Mouse (Mus musculus) lung, embryonic 16.5 days (tissue): ENCODE results near the gene Mrpl33. TPM values are rescaled to one million over a fixed set of nuclear protein-coding genes. Genes with fewer than 3 reads are reported as not detected.
A peak's percentile ranks its signal among the peaks of the same experiment; 100 is the strongest.
"Not testable (repeated sequence)": the region's sequence is repeated elsewhere in the genome, so short reads cannot be mapped to it uniquely, and the experiment has no call there.

Experiments
- ATAC-seq: fragments of 200-750 bp; cut with Nextera tagmentation; 2 replicates; pipeline ENCODE4 v1.8.0; 2017; ENCODE audit warnings: low read depth, mild to moderate bottlenecking, moderate library complexity
- H3K27ac ChIP-seq: fragments of 300-500 bp; sonication (generic); 2 replicates; pipeline ENCODE4 v1.5.1; 2014; ENCODE audit warnings: mild to moderate bottlenecking, control low read depth, low read length
- H3K27me3 ChIP-seq: fragments of 300-500 bp; sonication (generic); 2 replicates; pipeline ENCODE4 v1.6.1; 2014; ENCODE audit warnings: low read depth, low read length, mixed read lengths; ENCODE audit not compliant: control insufficient read depth, insufficient read depth
- H3K36me3 ChIP-seq: fragments of 300-500 bp; sonication (generic); 2 replicates; pipeline ENCODE4 v1.6.1; 2014; ENCODE audit warnings: low read length; ENCODE audit not compliant: control insufficient read depth, insufficient read depth
- H3K4me1 ChIP-seq: fragments of 300-500 bp; sonication (generic); replicated peaks from 2 replicates; pipeline ENCODE4 v1.6.1; 2014; ENCODE audit warnings: low read length, mixed read lengths; ENCODE audit not compliant: control insufficient read depth, insufficient read depth
- H3K4me2 ChIP-seq: fragments of 300-500 bp; sonication (generic); 2 replicates; pipeline ENCODE4 v1.6.1; 2014; ENCODE audit warnings: low read depth, low read length, control low read depth
- H3K4me3 ChIP-seq: fragments of 300-500 bp; sonication (generic); 2 replicates; pipeline ENCODE4 v1.5.1; 2014; ENCODE audit warnings: mild to moderate bottlenecking, low read length, control low read depth
- H3K9ac ChIP-seq: fragments of 300-500 bp; sonication (generic); 2 replicates; pipeline ENCODE4 v1.6.1; 2014; ENCODE audit warnings: low read length, control low read depth
- H3K9me3 ChIP-seq: fragments of 300-500 bp; sonication (generic); 2 replicates; pipeline ENCODE4 v1.6.1; 2016; ENCODE audit warnings: low read length; ENCODE audit not compliant: control insufficient read depth
- WGBS: fragments of 180-500 bp; shearing (Covaris S2); extraction: QIAGEN DNeasy Blood & Tissue Kit; methylation state at CpG from one replicate; pipeline ENCODE4 v1.1.7; 2014; 5-methylcytosine and 5-hydroxymethylcytosine counted together
- polyA plus RNA-seq: library from polyadenylated mRNA; unstranded; fragments of >200 nt; fragmentation: Nextera tagmentation; extraction: Ambion mirVana; gene quantifications from 2 replicates; pipeline ENCODE4 v1.2.1, GENCODE M21; 2015

Mrpl33 gene
- polyA plus RNA-seq, 1 experiment from 2014 or later: 307 TPM

GRCm38 (mm10) chr5:31627562-31628526 lies 31.1 kb downstream of the Mrpl33 start:
- H3K4me3 ChIP-seq: no peak overlapping the region
- peaks cover 8% of the 10 kb centered on the region; the same call in 1 of the 2 replicates for H3K36me3 ChIP-seq
- no peaks in the 10 kb centered on the region for H3K9me3 ChIP-seq
- no peak overlapping the region for H3K9ac ChIP-seq
- peaks cover 7% of the 10 kb centered on the region for H3K4me1 ChIP-seq
- no peak overlapping the region for H3K4me2 ChIP-seq
- 70% methylated on average over 9 of the region's 9 CpGs for WGBS
- ATAC-seq: no peak
- H3K27ac ChIP-seq: no peak overlapping the region
- H3K27me3 ChIP-seq: no peaks in the 10 kb centered on the region

- Histone ChIP-seq H3K9me3 (no peaks in the 10 kb centered on the region), H3K9ac (no peak overlapping the region), H3K27ac (no peak overlapping the region), H3K36me3 (peaks cover 4% of the 10 kb centered on the region; the same call in 1 of the 2 replicates), H3K4me3 (no peak overlapping the region), H3K4me1 (peaks cover 7% of the 10 kb centered on the region), H3K27me3 (no peaks in the 10 kb centered on the region), H3K4me2 (no peak overlapping the region)
- WGBS: 83% methylated on average over 8 of the region's 8 CpGs
- ATAC-seq: no peak
These were observed 31.8 kb downstream of the Mrpl33 start for GRCm38 (mm10) chr5:31628555-31628954.

GRCm38 (mm10) chr5:31630064-31630463 lies 33.3 kb downstream of the Mrpl33 start:
- no peaks in the 10 kb centered on the region for H3K27me3 ChIP-seq
- peak overlapping the region; percentile 35; the same call in 1 of the 2 replicates for H3K9ac ChIP-seq
- 38% methylated on average over 5 of the region's 5 CpGs for WGBS
- ATAC-seq: peak; percentile 82
- peaks cover 7% of the 10 kb centered on the region for H3K4me1 ChIP-seq
- no peak overlapping the region for H3K4me2 ChIP-seq
- no peaks in the 10 kb centered on the region for H3K9me3 ChIP-seq
- H3K36me3 ChIP-seq: peaks cover 2% of the 10 kb centered on the region; the same call in 1 of the 2 replicates
- H3K4me3 ChIP-seq: no peak overlapping the region
- H3K27ac ChIP-seq: peak overlapping the region; percentile 65

- not testable (repeated sequence) for ATAC-seq, H3K4me3 ChIP-seq, H3K4me1 ChIP-seq, H3K36me3 ChIP-seq, H3K9me3 ChIP-seq, H3K9ac ChIP-seq, H3K27ac ChIP-seq, H3K4me2 ChIP-seq, H3K27me3 ChIP-seq
- 97% methylated on average over 4 of the region's 4 CpGs for WGBS
These were observed 34.4 kb downstream of the Mrpl33 start for GRCm38 (mm10) chr5:31631169-31631568.

- H3K9me3 ChIP-seq: no peaks in the 10 kb centered on the region
- no peak for ATAC-seq
- H3K4me2 ChIP-seq: no peak overlapping the region
- WGBS: 71% methylated on average over 4 of the region's 4 CpGs
- no peak overlapping the region for H3K9ac ChIP-seq
- H3K27me3 ChIP-seq: no peaks in the 10 kb centered on the region
- H3K36me3 ChIP-seq: peaks cover 2% of the 10 kb centered on the region; the same call in 1 of the 2 replicates
- H3K4me3 ChIP-seq: no peak overlapping the region
- H3K4me1 ChIP-seq: peaks cover 7% of the 10 kb centered on the region
- no peak overlapping the region for H3K27ac ChIP-seq
These were observed 37.4 kb downstream of the Mrpl33 start for GRCm38 (mm10) chr5:31634161-31634560.

GRCm38 (mm10) chr5:31634679-31635078 lies 37.9 kb downstream of the Mrpl33 start:
- 69% methylated on average over 5 of the region's 5 CpGs for WGBS
- no peak for ATAC-seq

GRCm38 (mm10) chr5:31636636-31637253 lies 40.0 kb downstream of the Mrpl33 start:
- H3K4me1 ChIP-seq: no peaks in the 10 kb centered on the region
- no peak; the same call in 1 of the 2 replicates for ATAC-seq
- H3K27ac ChIP-seq: 0 out of 2 replicates have a peak overlapping the region, but pooled peaks have one; percentile 8
- no peaks in the 10 kb centered on the region for H3K9me3 ChIP-seq
- H3K4me3 ChIP-seq: no peak overlapping the region
- no peaks in the 10 kb centered on the region for H3K27me3 ChIP-seq
- no peak overlapping the region for H3K9ac ChIP-seq
- peaks cover 2% of the 10 kb centered on the region; the same call in 1 of the 2 replicates for H3K36me3 ChIP-seq
- 37% methylated on average over 9 of the region's 9 CpGs for WGBS
- no peak overlapping the region for H3K4me2 ChIP-seq

More at GRCm38 (mm10) chr5:31634679-31635078, 37.9 kb downstream of the Mrpl33 start:
- no peak overlapping the region for H3K4me2 ChIP-seq
- no peaks in the 10 kb centered on the region for H3K27me3 ChIP-seq
- no peak overlapping the region for H3K27ac ChIP-seq
- no peak overlapping the region for H3K4me3 ChIP-seq
- peaks cover 2% of the 10 kb centered on the region; the same call in 1 of the 2 replicates for H3K36me3 ChIP-seq
- H3K9ac ChIP-seq: no peak overlapping the region
- no peaks in the 10 kb centered on the region for H3K9me3 ChIP-seq
- peaks cover 7% of the 10 kb centered on the region for H3K4me1 ChIP-seq

GRCm38 (mm10) chr5:31640542-31640941 lies 43.8 kb downstream of the Mrpl33 start:
- ATAC-seq: no peak
- H3K4me2 ChIP-seq: no peak overlapping the region
- no peak overlapping the region for H3K4me3 ChIP-seq
- 0 out of 2 replicates have a peak, but pooled peaks cover 2% of the 10 kb centered on the region for H3K36me3 ChIP-seq
- H3K4me1 ChIP-seq: no peaks in the 10 kb centered on the region
- WGBS: 86% methylated on average over 2 of the region's 2 CpGs
- H3K9me3 ChIP-seq: no peaks in the 10 kb centered on the region
- no peak overlapping the region for H3K9ac ChIP-seq
- no peak overlapping the region for H3K27ac ChIP-seq
- no peaks in the 10 kb centered on the region for H3K27me3 ChIP-seq

- no peak for ATAC-seq
- H3K27me3 ChIP-seq: no peaks in the 10 kb centered on the region
- H3K36me3 ChIP-seq: 0 out of 2 replicates have a peak, but pooled peaks cover 2% of the 10 kb centered on the region
- H3K9ac ChIP-seq: no peak overlapping the region
- H3K4me1 ChIP-seq: no peaks in the 10 kb centered on the region
- 88% methylated on average over 3 of the region's 3 CpGs for WGBS
- no peak overlapping the region for H3K4me2 ChIP-seq
- no peaks in the 10 kb centered on the region for H3K9me3 ChIP-seq
- H3K27ac ChIP-seq: no peak overlapping the region
- no peak overlapping the region for H3K4me3 ChIP-seq
These were observed 45.6 kb downstream of the Mrpl33 start for GRCm38 (mm10) chr5:31642300-31642699.
